Mouse (Mus musculus) kidney, postnatal 36 days (tissue): ENCODE results near the gene Gast.
"Not testable (repeated sequence)": the region's sequence is repeated elsewhere in the genome, so short reads cannot be mapped to it uniquely, and the experiment has no call there.

ENCODE experiments used
- DNase-seq, 2 experiments: peaks; one replicate each; pipeline ENCODE4 v3.0.0; 2021 to 2022; ENCODE audit warnings: mixed read lengths in 2 of 2

Gast gene

DNA sequence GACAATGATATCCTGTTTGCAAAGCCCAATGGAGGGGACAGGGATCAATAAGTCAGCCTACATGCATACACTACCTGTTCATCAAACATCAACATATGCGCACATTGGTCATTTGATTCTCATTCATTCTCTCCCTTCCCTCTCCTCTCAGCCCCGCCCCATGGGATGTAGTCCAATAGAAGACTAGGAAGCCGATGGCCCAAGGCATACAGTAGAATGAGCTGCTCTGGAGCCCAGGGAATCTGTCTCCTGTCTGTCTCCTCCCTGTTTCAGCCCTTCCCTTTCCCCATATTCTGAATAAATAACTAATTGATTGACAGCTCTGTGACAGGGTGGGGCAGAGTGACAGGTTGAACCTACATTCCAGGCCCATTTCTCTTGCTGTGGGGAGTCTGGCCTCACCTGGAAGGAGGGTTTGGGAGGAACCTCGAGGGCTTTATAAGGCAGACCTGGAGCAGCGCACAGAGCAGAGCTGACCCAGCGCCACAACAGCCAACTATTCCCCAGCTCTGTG, at the start of gene Gast:
Gene Gast, plus strand, starts transcription at position 464 of the 514 bp plus-strand sequence.
- DNase-seq = no peak

DNA sequence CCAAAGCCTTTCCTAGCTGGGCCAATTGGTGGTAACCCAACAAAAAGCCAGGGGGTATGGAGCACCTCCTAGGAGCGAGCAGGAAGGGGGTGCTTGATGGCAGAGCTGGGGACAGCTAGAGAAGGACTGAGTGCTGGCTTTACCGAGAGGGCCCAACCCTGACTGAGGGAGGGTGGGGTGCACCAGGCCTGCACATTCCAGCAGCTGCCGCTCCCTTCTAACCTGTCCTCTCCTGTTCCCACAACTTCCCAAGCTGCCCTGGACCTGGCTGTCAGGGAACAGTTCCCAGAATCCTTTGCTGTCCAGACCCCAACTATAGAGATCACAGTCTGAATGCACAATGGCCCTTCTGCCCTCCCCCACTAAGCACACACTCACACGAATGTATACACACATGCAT, 49.2 kb upstream of the Gast start:
- DNase-seq = no peak

DNA sequence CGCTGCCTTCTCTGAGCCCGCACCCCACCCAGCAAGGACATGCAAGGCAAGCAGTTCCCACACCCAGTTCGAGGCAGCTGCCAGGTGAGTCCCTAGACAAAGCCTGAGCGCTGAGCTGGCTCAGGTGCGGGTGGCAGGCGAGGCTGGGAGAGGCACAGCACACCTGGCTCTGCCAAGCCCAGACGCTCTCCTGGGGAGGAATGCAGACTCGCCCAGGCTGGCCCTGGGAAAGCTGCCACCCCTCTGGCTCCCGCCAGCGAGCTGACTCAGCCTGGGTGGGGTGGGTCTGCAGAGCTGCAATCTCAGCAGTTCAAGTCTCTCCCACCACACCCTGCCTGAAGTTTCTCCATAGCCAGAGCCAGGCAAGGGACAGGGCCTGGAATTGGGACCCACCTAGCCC, 47.2 kb upstream of the Gast start:
- DNase-seq = peak in 1 of 2 experiments; percentile 13

- DNase-seq = no peak
Measured at GRCm38 (mm10) chr11:100288942-100289341, 45.3 kb upstream of the Gast start.

- DNase-seq = no peak
Measured at GRCm38 (mm10) chr11:100290235-100290634, 44.0 kb upstream of the Gast start.

DNA sequence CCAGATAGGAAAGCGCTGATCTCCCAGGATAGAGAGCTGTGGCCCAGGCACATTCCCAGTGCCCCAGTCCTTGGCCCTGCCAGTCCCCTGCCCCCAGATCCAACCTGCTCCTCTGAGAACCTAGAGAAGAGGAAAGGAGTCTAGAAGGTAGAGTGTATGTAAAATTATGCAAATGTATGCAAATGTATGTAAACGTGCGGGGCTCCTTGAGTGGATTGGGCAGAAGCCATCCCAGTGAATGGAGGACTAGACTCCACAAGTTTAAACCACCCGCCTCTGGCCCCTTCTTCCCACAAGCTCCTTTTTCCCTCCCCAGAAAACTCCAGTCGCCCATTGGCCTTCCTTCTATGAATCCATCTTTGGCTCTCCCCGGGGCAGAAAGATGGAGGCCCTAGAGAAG, 41.3 kb upstream of the Gast start:
- no peak for DNase-seq

DNA sequence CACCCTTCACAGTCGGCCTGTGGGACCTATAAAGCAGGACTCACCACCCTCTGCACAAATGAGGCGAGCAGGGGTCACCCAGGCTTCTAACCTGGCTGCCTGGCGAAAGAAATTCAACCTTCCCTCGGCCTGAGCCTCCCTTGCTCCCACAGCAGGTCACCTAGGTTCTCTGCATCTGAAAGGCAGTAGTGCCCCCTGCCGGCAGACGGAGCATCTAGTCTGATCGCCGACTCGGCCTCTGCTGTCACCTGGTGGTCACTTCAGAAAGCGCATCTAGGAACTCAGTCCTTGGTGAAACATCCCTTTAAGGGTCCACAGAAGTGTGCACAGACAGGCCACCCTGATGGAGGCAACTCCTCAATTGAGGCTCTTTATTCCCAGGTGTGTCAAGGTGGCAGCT, 38.9 kb upstream of the Gast start:
- DNase-seq = peak; percentile 72 to 93

GRCm38 (mm10) chr11:100297801-100298200, 36.4 kb upstream of the Gast start:
- peak in 1 of 2 experiments; percentile 48 for DNase-seq

DNA sequence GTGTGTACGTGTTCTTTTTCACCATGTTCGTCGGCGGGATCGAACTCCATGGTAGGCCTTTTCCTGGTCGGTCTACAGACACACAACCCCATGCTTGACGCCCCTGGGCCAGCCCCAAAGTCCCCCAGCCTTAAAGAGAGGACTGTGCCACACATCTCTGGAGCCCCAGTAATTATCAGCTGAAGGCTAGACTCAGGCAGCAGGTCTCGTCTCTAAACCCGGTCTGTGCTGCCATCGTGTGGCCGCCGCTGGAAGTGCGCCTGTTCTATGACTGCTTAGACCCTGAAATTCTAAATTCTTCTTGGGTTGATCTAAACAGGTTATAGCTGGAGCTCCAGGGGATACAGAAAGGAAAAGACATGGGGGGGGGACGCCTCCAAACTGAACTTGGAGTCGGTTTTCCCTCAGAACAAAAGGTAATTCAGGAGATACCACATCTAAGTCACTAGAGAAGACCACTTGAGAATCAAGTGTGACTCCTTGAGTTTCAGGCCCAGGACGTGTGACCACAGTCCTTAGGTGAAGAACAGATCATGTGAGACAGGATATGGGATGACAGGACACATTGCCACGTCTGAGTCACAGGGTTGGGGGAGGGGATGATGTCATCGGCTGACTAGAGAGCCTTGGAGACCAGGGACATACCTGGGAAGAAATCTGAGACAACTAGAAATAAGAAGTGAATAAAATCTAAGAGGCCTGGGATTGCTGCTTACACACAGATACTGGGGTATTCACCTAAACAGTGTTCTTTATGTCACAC, 35.8 kb upstream of the Gast start:
- peak; percentile 78 to 93 for DNase-seq

GRCm38 (mm10) chr11:100300293-100300692, 33.9 kb upstream of the Gast start:
- peak; percentile 41 to 83 for DNase-seq

DNA sequence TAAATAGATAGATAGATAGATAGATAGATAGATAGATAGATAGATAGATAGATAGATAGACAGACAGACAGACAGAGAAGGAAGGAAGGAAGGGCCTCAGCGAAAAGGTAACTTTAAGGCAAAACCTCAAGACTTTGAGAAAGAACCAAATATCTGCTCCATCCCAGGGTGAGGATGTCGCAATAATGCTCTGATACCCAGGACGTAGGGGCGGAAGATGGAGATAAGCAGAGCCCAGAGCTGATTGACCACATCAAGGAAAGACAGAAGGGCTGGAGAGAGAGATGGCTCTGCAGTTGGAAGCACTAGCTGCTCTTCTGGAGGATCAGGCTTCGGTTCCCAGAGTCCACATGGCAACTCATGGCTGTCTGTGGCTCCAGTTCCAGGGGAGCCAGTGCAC, 32.9 kb upstream of the Gast start:
- no peak for DNase-seq

DNA sequence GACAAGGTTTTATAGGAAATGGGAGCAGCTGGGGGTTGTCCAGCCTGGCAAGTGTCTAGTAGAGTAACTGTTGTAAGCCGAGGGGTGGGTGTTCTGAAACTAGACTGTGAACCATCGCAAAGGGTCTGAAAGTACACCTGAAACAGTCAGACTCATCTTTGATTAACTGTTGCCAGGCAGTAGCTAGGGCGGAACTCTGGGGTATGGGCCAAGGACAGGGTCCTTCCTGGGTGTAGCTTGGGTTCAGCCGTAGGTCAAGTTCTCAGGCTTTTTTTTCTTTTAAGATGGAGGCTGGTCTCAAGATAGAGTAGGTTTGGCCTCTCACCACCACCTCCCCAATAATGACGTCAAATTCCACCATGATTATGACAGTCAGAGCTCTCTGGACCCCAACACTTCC, 26.3 kb upstream of the Gast start:
- no peak for DNase-seq

DNA sequence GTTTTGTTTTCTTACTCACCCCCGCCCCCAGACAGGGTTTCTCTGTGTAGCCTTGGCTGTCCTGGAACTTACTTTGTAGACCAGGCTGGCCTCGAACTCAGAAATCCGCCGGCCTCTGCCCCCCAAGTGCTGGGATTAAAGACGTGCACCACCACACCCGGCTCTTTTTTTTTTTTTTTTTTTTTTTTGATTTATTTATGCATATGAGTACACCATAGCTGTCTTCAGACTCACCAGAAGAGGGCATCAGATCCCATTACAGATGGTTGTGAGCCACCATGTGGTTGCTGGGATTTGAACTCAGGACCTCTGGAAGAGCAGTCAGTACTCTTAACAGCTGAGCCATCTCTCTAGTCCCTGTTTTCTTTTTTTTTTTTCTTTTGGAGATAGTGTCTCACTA, 25.5 kb upstream of the Gast start:
- not testable (repeated sequence) for DNase-seq

GRCm38 (mm10) chr11:100311656-100312055, 22.6 kb upstream of the Gast start:
- no peak for DNase-seq

DNA sequence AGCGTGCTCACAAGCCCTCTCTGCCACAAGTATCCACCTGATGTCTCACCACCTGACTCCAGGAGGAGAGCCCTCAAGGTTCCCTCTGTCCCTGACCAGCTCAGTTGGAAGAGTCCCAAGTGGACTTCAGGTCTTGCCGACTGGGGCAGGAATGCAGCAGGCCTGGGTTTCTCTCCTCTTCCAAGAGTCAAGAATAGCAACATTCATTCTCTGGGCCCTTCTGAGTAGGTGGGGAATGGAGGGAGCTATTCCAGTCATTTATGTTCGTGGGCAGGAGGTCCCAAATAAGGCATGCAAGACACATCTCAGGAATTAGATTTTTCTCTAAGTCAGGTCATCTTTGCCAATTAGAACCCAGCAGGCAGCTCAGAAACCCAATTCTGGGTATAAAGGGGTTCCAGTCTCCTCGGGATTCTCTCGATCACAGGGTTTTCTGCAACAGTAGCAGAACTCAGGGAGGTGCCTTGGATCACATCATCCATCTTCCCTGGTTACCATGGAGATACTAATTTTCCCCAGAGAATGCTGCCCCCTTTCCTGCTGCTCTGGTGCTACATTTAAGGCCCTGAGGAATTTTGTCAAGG, 22.0 kb upstream of the Gast start:
- peak; percentile 80 to 88 for DNase-seq

- DNase-seq = peak; percentile 45 to 63
Measured at GRCm38 (mm10) chr11:100313424-100313823, 20.8 kb upstream of the Gast start.

GRCm38 (mm10) chr11:100315439-100315838, 18.8 kb upstream of the Gast start:
- DNase-seq = no peak

DNA sequence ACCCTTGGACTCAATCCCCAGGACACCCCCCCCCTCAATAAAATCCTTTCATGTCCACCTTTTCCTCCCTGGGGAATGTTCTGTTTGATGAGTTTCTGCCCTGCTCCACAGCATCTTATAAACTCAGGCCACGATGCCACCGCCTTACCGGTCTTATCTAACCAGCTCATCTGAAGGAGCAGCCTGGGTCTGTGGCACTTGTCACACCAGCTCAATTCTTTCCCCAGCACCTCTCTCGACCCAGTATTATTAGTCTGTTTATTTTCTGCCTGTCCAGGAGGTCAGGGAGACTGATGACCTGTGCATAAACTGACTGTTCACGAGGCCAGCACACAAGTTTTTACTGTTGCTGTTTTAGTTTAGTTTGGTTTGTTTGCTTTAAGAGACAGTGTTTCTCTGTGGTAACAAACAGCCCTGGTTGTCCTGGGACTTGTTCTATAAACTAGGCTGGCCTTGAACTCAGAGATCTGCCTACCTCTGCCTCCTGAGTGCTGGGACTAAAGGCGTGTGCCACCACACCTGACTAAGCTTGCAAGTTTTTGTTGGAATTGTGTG, 16.3 kb upstream of the Gast start:
- no peak for DNase-seq

DNA sequence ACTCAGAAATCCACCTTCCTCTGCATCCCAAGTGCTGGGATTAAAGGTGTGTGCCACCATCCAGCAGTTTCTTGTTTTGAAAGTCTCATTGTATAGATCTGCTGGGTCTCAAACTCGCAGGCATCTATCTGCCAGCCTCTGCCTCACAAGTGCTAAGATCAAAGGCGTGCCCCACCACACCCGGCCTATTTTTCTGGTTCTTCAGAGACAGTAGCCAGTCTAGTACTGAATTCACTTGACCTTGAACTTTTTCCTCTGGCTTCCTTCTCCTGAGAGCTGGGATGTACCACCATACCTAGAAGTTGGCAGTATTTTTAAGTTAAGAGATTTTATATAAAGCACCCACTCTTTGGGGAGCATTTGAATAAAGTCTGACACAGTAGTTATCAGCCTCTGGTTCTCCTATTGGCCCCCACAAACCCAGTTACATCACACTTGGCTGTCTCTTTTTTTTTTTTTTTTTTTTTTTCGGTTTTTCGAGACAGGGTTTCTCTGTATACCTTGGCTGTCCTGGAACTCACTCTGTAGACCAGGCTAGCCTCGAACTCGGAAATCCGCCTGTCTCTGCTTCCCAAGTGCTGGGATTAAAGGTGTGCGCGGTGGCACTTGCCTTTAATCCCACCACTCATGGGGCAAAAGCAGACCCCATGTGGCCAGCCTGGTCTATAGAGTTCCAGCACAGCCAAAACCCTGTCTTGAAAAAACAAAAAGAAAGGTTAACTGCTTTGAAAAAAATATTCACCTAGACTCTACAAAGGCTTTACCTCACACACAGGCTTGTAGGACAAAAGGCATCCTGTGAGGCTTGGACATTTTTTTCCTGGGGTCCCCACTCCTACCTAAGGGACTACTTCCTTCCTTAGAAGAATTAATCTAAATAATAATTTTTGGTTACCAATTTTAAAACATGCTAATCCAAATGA, 15.4 kb upstream of the Gast start:
- DNase-seq = no peak

DNA sequence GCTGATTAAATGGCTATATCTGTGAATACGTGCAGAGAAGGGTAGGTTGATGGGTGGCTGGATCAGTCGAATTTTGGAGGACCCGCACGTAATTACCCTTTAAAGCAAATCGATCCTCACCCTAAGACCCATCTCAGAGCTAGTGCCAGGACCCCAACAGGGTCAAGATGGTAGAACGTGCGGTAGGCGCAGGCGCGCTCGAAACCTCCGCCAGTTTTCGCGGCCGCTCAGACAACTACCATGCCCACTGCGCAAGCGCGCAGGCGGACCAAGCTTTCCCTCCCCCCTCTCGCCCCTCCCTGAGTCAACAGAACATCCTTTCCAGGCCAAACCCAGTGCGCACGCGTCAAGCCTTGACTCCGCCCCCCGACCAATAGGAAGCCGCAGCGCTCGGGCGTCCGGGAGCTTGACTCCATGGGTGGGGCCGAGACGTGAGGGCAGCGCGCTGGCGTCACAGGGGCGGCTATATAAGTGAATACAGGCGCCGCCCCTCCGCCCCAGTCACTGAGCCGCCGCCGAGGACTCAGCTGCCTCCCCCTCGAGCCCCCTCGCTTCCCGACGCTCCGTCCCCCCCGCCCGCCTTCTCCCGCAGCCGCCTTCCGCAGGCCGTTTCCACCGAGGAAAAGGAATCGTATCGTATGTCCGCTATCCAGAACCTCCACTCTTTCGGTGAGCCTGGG, 14.6 kb upstream of the Gast start, which contains the start of gene Eif1:
Gene Eif1, plus strand, starts transcription at position 394 of the 680 bp plus-strand sequence.
- DNase-seq = peak; percentile 100

DNA sequence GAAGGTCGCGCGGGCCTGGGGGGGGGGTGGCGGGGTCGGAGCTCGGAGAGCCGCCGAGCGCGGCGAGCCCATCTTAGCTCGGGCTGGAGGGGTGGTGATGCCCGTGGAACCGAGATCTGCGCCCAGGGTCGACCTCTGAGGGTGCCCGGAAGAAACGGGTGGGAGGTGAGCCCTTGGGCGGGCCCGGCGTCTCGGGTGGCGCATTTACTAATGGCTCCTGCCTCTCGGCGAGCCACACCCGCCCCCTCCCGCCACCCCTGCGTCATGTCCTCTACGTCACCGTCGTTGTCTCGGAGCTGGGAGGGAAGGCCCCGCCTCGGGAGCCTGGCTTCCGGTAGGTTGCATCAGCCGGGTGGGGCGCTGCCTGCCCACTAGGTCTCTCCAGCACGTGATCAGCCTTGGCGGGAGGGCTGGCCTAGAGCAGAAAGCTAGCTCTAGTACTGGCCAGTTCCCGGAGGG, 14.0 kb upstream of the Gast start:
- peak; percentile 97 to 98 for DNase-seq
